Mouse (Mus musculus) embryo, embryonic 11.5 days (tissue): ENCODE results near the gene Asb16.
A peak's percentile ranks its signal among the peaks of the same experiment; 100 is the strongest.

Experiments used
- DNase-seq: peaks from one replicate; pipeline ENCODE4 v3.0.0-alpha.2; 2012; ENCODE audit warnings: low read depth, low spot score

Asb16 gene

DNA sequence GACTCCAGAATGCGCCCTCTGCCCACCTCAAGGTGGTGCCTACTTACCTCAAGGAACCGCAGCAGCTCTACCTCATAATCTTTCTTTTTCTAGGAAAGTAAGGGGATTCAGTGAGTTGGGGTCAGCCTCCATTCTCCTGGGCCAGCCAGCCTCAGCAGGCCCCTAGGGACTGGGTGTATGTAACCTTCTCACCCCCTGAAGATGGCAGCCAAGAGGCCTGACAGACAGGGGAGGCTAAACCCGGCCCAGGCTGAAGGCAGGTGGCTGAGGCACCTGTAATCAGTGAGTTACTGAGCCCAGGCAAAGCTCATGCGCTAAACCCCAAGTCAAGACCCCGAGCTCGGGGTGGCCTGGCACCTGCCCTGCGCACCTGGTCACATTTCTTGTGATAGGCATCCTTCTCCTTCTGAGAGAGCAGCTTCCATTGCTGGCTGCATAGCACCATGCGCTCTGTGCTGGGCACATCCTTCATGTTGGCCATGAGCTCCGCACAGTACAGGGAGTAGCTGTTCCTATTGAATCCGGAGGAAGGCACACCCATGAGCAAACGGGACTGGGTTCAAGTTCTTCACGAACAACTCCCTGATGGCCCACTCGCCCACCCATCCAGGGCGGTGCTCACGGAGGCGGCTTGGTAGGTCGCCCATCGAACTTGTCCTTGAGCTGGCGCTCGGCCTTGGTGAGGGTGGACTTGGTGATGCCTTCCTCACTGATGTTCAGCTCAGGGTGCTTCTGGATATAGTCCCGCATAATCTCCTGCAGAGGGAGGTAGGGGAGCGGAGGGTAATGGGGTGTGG, 41.5 kb downstream of the Asb16 start:
- DNase-seq = no peak

DNA sequence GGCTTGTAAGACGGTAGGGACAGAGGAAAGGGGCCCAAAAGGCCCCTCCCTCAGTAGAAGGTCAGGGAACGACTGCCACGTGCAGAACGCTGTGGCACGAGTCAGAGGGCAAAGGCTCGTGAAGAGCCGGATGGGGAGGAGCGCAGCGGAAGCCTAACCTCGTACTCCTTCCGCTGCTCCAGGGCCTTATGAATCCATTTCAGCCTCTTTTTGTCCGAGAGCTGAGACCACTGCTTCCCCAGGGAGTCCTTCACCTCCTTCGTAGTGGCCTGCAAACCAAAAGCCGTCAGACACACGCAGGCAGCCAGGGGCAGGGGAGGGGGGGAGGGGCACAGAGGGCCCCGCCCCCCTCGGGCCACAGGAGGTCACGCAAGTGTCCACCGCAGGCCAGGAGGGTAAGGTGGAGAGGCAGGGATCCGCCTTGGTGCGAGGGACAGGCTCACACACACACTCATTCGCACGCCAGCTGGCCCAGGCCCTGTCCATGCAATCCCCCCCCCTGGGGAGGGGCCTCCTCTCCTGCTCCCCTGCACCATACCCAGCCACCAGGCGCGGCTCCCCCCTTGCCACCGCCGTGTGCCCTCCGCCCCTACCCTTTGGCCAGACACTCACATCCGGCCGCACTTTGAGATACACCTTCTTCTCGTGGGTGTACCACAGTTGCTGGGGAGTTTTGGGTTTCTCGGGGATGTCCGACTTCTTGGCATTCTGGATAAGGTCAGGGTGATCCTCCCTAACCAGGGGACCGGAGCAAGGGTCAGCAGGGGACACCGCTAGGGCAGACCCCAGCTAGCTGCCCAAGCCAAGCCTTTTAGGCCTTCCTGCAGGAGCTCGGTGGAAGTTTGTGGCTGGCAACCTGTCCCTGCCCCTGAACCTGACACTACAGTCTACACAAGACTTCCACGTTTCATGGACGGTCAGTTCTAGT, 42.5 kb downstream of the Asb16 start:
- DNase-seq = no peak

DNA sequence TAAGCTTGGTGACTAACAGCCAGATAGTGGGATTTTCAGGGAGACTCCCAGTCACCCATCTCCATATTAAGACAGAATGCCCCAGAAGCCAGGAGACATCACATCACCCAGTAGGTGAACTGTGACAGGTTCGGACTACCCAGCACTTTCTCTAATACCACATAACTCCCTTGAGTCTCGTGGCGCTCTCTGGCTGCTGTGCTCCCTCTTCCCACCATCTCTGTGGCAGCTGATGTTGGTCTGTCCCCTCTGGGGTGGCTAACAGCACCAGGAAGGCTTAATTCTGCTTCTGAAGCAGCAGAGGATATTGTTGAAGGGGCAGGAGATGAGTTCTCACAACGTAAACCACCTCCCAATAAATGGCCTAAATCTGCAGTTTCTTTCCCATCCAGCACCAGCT, 43.4 kb downstream of the Asb16 start:
- DNase-seq = no peak

DNA sequence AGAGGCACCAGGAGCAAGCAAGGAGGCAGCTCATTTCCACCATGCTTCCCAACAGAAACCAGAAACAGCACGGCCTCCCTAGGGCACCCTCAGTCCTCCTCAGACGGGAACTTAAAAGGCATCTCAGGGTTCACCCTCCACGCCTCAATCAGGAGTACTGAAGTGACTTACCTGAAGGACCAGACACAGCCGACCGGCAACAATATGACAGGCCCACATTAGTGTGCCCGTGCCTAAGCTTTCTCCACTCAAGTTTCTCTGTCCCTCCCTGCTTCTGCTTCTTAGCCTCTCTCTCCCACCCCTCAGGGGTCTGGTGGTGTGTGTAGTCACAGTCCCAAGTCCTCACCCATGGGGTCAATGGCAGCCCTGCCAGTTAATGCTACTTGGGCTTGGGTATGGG, 44.0 kb downstream of the Asb16 start:
- no peak for DNase-seq

DNA sequence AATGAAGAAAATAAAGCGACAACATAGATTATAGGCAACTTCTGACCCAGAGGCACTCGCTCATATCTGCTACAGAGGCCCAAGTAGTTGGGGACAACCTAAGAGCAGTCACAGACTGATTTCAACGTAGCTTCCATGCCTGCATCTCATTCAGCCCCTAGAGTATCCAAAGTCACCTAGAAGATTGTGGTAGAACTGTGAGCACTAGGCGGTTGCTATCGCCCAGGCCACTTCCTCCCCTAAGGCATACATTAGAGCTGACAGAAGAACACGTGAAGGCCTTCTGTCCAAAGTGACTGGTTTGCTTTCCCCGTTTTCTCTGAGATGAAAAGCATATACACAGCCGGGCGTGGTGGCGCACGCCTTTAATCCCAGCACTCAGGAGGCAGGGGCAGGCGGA, 45.8 kb downstream of the Asb16 start:
- DNase-seq = no peak

DNA sequence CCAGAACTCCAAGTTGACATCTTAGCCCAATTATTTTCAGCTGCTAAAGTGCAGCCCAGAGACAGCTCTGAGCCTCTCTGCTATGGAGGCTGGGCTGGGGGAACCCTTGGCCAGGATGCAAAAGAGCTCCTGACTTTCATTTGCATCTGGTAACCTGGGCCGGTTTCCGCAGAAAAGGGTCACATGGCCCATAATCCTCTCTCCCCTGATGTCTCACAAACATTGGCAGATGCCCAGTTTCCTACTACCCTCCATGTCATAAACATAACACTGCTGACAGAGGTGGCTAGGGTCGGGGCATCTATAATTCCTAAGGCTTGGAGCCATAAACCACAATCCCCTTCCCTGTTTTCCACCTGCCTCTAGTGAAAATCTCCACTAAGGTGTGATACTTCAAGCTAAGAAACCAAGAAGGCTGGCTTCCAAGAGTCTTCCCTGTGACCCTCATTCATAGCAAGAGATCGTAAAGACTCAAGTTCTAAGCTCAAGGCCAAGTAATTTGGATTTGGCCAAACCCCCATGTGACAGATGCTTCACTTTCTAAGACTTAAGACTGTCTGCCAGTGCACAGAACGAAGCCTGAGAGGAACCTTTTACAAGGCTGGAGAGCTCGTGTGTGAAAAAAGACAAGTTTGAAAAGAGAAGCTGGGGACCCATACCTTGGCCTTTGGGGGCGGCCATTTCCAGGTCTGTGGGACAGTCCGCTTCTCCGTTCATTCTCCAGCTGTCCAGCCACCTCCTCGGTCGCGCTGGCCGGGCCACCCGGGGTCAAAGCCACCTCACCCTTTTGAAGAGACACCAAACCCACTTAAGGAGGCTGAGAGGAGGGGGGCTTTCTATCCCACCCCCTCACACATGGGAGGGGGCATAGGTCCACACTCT, 47.4 kb downstream of the Asb16 start:
- no peak for DNase-seq

DNA sequence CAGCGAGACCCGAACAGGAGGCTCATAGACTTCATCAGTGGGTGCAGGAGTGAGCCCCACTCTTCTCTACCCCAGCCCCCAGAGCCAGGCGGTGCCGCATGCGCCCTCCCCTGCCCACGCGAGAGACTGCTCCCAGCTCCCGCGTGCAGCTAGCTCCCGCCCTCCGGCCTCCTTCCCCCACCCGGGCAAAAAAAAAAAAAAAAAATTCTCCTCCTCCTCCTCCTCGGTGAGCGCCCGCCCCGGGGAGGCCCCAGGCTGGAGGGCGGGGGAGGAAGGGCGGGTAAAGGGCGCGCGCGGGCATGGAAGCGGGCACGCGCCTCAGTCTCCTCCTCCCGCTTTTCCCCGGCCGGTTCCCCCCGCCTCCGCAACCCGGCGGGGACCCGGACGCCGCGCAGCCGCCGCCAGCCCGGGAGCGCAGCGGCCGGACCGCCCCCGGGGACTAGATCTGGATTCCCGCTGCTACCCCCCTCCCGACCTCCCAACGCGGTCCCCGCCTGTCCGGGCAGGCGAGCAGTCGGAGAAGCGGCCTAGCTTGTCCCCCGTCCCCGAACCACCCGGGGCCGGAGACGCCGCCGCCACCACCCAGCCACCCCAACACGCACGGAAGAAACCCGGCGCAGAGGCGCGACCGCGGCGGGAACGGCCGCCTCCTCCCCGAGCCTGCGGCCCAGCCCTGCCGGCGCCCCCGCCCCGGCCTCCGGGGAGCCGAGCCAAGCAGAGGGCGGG, 48.2 kb downstream of the Asb16 start:
- DNase-seq = peak; percentile 83

DNA sequence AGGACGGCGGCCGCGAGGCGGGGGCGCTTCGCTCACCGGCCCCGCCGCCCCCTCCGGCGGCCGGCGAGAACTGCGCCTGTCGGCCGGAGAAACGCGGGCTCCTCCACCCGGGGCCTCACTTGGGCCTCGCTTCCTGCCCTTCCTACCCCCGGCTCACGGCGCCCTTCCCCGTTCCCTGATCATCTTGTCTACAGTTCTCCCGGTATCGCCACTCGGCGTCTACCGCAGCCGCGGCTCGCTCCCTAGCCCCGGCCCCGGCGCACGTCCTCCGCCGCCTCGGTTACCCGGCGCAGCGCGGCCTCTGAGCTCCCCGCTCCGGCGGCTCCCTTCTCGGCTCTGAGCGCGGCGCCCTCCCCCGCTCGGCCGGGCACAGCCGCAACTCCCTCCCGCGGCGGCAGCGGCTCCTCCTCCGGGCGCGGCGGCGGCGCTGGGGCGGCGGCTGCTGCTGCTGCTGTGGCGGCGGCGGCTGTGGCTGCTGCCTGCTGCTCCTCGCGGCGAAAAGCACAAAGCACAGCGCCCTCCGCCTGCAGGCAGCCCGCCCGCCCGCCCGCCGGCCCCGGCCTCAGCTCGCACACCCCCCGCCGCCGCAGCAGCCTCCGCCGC, 48.9 kb downstream of the Asb16 start:
- DNase-seq = peak; percentile 37

DNA sequence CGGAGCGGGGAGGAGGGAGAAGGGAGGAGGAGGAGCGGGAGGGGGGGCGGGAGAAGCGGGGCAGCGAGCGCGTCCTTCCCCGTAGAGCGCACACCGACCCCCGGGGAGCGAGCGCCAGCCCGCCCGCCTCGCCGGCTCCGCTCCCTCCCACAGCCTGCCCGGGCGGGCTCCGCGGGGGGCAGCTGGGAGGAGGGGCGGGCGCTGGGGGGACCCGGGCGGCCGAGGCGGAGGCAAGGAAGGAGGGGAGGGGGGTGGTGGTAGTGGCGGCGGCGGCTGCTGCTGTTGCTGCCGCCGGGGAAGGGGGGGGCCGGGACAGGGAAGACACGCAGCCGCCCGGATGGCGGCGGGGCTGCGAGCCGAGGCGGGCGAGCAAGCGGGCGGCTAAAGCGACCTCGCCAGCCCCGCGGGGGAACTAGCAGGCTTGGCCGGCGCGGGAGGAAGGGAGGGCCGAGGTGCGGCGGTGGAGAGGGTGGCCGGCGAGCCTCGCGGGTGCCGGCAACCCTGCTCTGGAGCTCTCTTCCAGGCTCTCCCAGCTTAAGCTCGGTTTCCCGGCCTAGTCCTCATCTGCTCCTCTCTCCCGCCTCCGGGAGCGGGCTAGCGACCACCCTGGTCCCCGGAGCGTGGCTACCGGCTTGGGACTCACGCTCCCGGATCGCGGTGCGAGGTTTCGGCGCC, 49.5 kb downstream of the Asb16 start:
- peak; percentile 55 for DNase-seq

DNA sequence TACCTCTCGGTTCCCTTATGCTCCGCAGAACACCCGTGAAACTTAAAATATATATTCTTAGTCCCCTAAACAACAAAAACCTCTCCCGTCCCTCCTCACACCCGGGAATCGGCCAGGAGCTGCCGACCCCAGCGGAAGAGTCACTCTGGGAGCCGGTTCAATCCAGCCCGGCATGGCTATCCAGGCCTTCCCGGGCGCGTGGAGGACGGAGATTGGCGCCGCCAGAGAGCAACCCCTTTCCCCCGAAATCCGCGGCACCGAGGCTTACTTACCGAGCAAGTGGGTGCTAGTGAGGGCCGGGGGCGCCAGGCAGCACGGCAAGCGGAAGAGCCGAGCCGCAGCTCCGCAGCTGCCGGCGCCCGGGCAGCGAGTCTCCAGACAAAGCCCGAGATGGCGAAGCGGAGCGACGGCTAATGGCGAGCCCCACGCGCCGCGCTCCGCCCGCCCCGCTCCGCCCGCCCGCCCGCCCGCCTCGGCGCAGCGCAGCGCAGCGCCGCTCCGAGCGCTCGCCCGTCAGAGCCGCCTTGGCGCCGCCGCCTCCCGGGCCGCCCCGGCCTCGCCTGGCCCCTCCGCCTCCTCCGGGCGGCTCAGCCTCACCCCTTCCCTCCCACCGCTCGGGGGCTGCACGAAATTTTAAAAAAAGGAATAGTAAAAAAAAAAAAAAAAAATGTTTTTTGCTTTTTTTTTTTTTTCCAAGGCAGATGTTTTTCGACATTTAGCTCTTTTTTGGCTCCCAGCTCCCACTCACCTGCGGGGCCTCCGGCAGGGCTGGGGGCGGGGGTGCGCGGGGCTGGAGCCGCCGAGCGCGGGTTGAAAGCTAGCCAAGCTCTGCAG, 50.2 kb downstream of the Asb16 start:
- DNase-seq = no peak

DNA sequence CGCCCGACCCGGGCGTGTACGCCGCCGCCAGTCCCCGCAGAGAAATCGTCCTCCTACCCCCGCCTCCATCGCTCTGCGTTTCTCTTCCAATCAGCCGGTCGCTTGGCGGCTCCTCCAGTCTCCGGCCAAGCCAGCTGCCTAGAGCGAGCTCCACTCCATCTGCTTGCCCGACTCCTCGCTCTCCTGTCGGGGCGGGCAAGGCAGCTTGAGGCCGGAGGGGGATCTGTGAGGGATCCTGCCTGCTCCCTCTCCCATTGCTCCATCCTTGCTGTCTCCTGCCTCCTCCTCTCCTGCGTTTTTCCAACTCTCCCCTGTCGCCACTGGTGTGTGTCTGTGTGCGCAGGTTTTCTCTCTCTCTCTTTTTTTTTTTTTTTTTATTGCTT, 50.9 kb downstream of the Asb16 start, which contains the start of gene Ubtf:
Gene Ubtf, minus strand, starts transcription at position 333 of the 383 bp plus-strand sequence.
- DNase-seq = peak; percentile 49

DNA sequence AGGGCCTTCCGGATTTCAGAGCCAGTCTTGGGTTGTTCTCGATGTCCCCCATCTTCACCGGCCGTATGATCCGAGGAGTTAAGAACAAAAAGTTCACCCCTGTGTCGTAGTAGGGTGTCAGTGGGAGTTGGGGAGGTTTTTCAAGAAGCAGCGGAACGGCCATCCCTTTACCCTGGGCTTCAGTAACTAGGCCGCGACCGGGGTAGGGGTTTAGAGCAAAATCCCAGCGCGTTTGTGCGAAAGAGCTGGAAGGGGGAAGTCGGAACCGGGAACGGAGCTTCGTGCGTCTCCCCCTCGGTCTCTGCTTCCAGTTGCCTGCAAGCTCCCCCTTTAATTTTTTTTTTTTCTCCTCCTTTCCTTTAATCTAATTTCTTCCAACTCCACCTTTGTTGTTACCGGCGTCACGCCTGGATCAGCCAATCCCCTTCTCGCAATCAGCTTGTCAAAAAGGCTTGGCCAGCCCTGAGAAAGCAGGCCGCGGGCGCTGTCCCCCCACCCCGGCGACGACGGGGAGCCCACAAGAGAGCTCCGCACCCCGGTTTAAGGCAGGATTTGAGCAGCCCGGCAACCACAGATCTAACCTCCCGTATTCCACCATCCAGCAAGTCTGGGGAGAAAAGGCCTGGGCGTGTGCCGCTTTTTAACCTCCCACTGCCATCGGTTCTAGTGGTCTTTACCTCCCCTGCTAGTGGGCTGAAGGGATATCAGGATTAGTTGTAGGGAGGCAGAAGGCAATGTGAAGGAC, 51.6 kb downstream of the Asb16 start:
- peak; percentile 56 for DNase-seq

DNA sequence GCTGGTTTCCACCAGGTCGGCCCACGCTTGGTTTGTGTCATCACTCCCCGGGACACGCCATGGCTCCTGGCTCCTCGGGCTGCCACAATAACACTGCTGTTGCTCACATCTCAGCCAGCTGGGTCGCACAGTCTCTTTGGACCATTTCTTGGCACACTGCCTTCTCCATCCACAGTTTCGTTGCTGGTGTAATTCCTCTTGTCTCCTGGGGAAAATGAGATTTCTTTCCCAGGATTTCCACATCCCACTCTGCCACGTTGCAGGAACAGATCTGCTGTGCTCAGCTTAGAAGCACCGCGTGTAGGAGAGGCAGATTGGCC, 52.1 kb downstream of the Asb16 start:
- DNase-seq = no peak

DNA sequence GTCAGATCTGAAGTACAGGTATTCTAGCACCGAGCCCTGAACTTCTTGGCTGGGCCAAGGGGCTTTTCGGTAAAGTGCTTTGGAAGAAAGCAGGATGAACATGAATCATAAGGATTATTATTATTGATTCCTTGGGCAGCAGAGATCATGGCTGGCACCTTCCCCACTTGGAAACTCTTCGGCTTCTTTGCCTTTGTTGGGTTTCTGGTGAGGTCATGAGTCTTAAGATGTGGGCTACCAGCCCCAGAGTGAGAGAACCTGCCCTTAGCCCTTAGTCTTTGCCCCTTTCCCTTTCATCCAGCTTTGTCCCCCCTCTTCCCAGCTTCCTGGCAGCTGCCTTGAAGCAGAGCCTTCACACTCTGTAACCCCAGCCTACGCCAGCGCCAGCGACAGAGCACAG, 53.4 kb downstream of the Asb16 start:
- DNase-seq = no peak

DNA sequence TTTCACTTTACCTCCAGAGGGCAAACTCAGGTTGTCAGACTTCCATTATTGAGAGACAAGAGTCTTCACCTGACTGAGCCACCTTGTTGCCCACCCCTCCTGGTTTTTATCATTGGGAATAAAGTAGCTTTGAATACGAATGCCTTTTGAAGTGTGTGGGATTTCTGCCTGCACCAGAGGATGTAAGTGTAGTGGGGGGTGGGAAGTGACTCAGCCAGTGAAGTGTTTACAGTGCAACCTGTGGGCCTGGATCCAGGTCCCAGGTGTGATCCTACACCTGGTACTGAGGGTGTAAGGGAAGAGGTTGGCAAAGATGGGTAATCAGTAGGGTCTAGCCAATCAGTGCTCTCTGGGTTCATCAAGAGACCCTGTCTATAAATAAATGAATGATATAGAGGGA, 55.0 kb downstream of the Asb16 start:
- DNase-seq = no peak

DNA sequence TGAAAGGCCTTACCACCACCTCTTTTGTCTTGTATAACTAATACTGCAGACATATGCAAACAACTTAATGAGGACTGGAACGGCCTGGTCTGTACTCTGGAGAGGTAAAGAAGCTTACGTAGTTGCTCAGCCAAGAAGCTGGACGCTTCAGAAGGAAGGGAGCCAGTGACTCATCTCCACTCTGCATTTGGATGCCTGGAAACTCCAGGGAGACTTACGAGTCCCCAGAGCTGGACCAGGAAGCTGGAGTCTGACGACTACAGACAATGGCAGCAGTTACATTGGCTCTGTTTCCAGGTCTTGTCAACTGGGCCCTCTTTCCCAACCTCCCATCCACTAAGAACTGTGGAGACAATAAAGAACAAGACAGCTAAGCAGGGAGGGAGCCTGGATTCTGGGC, 58.7 kb downstream of the Asb16 start:
- DNase-seq = no peak

DNA sequence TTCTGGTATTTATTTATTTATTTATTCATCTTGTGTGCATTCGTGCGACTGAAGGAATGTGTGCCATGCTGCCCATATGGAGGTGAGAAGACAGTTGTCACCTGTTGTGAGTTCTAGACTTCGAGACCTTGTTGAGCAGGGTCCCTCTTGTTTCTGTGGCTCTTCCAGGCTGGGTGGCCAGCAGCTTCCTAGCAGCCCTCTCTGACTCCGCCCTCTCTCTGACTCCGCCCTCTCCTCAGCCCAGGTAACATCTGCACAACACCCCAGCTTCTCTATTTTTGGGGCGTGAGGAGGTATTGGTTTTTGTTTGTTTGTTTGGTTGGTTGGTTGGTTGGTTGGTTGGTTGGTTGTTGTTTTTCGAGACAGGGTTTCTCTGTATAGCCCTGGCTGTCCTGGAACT, 59.3 kb downstream of the Asb16 start:
- DNase-seq = no peak
